Mouse (Mus musculus): ENCODE data around the gene Alk.

DNA sequence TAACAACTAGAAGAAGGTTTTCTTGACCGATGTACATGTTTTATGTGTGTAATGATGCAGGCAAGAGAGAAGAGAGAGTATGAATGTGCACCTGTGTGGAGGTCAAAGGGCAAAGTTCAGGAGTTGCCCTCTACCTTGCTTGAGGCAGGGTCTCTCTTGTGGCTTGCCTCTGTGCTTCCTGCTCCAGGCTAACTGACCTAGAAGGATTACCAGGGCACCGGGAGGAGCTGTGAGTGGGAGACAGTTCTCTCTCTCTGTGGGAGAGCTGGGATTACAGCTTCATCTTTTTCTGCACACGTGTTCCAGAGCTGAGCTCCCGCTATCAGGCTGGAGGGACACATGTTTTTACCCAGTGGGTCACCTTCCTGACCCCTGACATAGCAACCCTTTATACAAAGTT lies 127.5 kb downstream of the Alk start:
- no peak for TF ChIP-seq CTCF (IDR thresholded peaks at IDR 0.05; ENCODE audit: extremely low read depth, insufficient read depth, low read length)
- no peak for TF ChIP-seq POLR2A (IDR thresholded peaks at IDR 0.05; ENCODE audit: extremely low read depth, insufficient read depth, low read length)
